Mouse (Mus musculus): ENCODE measurements around the gene 1700020N01Rik.

Gene 1700020N01Rik

GRCm38 (mm10) chr10:21604476-21604875 is 11.5 kb downstream of the 1700020N01Rik start:
- DNase-seq (ENCODE audit: low read depth, low spot score): no peak

- DNase-seq (ENCODE audit: low read depth, low spot score): peak; percentile 70
These were observed 12.1 kb downstream of the 1700020N01Rik start for GRCm38 (mm10) chr10:21605011-21605571.

- no peak for DNase-seq (ENCODE audit: low read depth, low spot score)
These were observed 12.7 kb downstream of the 1700020N01Rik start for GRCm38 (mm10) chr10:21605601-21606000.

GRCm38 (mm10) chr10:21606931-21607330 is 14.0 kb downstream of the 1700020N01Rik start:
- no peak for DNase-seq (ENCODE audit: low read depth, low spot score)

GRCm38 (mm10) chr10:21609583-21609982 is 16.6 kb downstream of the 1700020N01Rik start:
- peak; percentile 65 for DNase-seq (ENCODE audit: low read depth, low spot score)

GRCm38 (mm10) chr10:21613021-21613860 is 20.3 kb downstream of the 1700020N01Rik start:
- no peak for DNase-seq (ENCODE audit: low read depth, low spot score)

- DNase-seq (ENCODE audit: low read depth, low spot score): no peak
These were observed 21.6 kb downstream of the 1700020N01Rik start for GRCm38 (mm10) chr10:21614520-21614919.

- DNase-seq (ENCODE audit: low read depth, low spot score): peak; percentile 34
These were observed 26.0 kb downstream of the 1700020N01Rik start for GRCm38 (mm10) chr10:21618745-21619508.

- DNase-seq (ENCODE audit: low read depth, low spot score): no peak
These were observed 29.1 kb downstream of the 1700020N01Rik start for GRCm38 (mm10) chr10:21622065-21622464.

- peak; percentile 91 for DNase-seq (ENCODE audit: low read depth, low spot score)
These were observed 35.6 kb downstream of the 1700020N01Rik start for GRCm38 (mm10) chr10:21628555-21628954.

- DNase-seq (ENCODE audit: low read depth, low spot score): peak; percentile 82
These were observed 36.2 kb downstream of the 1700020N01Rik start for GRCm38 (mm10) chr10:21629031-21629740.

GRCm38 (mm10) chr10:21631481-21631880 is 38.5 kb downstream of the 1700020N01Rik start:
- DNase-seq (ENCODE audit: low read depth, low spot score): peak; percentile 70

- no peak for DNase-seq (ENCODE audit: low read depth, low spot score)
These were observed 39.7 kb downstream of the 1700020N01Rik start for GRCm38 (mm10) chr10:21632687-21633086.

- no peak for DNase-seq (ENCODE audit: low read depth, low spot score)
These were observed 43.2 kb downstream of the 1700020N01Rik start for GRCm38 (mm10) chr10:21635988-21636710.

GRCm38 (mm10) chr10:21636711-21637081 is 43.8 kb downstream of the 1700020N01Rik start:
- peak; percentile 29 for DNase-seq (ENCODE audit: low read depth, low spot score)

- DNase-seq (ENCODE audit: low read depth, low spot score): no peak
These were observed 58.4 kb downstream of the 1700020N01Rik start for GRCm38 (mm10) chr10:21651388-21651787.

GRCm38 (mm10) chr10:21652426-21653345 is 59.7 kb downstream of the 1700020N01Rik start:
- DNase-seq (ENCODE audit: low read depth, low spot score): no peak

- no peak for DNase-seq (ENCODE audit: low read depth, low spot score)
These were observed 60.5 kb downstream of the 1700020N01Rik start for GRCm38 (mm10) chr10:21653469-21653868.

- no peak for DNase-seq (ENCODE audit: low read depth, low spot score)
These were observed 66.8 kb downstream of the 1700020N01Rik start for GRCm38 (mm10) chr10:21659576-21660246.
